Mouse (Mus musculus): Measurements from ENCODE around the gene Lrp11.
"Not testable (repeated sequence)": the region's sequence is repeated elsewhere in the genome, so short reads cannot be mapped to it uniquely, and the experiment has no call there.

Lrp11 gene

DNA sequence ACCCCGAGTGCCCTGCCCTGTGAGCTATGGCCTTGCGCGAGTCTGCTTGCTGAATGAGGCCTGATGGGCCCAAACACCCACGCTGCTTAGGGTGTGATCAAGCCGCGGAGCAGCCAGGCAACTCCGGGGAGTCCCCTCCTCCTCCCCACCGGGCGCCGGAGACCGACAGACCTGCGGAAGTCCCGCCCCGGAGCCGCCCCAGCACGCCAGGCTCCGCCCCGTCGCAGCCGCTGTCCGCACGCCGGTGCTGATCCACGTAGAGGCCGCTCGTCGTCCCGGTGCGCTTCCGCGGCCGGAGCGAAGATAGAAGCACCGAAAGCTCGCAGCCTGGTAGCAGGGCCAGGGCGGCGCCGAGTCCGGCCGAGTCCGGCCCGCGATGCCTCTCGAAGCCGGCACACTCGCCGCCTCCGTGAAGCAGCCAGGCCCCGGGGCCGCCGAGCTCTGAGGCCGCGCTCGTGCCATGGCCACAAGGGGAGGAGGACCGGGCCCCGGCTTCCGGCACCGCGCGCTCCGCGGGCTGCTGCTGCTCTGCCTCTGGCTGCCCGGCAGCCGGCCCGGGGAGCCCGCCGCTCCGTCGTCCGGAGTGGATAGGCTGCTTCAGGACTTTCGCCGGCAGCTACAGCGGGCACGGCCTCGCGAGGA, at the start of gene Lrp11:
Lrp11 (plus strand) TSS at position 209 of the 642 bp plus-strand sequence.
- peak; percentile 85 for DNase-seq (ENCODE audit: low read depth, low spot score)

DNA sequence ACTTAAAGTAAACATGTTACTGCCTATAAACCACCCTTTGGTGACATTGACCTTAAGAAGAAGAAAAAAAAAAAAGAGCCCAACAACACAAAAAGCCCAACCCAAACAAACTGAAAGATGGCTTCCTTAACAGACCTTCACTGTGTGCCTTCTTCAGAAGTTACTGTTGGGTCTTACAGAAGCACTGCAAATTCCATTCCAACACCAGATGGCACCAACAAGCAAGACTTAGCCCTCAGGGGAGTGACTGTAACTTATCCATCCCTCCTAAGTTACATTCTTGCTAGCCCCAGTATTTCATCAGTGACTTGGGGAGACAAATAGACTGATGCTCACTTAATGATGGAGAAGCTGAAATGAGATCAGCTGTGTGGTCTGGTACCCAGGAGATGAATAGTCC, 11.6 kb upstream of the Lrp11 start:
- DNase-seq (ENCODE audit: low read depth, low spot score) = peak; percentile 77

DNA sequence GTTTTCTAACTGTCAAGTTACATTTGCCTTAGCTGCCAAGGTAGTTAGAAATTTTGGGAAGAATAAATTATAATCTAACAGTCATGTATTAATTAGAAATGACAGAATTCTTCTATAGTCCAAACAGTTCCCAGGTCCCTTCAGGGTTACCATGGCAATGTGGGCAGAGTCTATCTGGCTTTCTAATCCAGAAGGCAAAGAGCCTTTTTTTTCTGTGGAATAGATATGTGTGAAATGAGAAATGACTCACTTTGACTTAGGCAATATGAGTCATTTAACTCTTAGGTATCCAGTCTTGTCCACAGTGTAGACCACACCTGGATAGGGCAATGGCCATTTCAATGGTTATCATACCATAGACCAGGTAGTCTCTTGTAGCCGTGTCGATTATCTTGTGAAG, 8.2 kb upstream of the Lrp11 start:
- DNase-seq (ENCODE audit: low read depth, low spot score) = no peak

DNA sequence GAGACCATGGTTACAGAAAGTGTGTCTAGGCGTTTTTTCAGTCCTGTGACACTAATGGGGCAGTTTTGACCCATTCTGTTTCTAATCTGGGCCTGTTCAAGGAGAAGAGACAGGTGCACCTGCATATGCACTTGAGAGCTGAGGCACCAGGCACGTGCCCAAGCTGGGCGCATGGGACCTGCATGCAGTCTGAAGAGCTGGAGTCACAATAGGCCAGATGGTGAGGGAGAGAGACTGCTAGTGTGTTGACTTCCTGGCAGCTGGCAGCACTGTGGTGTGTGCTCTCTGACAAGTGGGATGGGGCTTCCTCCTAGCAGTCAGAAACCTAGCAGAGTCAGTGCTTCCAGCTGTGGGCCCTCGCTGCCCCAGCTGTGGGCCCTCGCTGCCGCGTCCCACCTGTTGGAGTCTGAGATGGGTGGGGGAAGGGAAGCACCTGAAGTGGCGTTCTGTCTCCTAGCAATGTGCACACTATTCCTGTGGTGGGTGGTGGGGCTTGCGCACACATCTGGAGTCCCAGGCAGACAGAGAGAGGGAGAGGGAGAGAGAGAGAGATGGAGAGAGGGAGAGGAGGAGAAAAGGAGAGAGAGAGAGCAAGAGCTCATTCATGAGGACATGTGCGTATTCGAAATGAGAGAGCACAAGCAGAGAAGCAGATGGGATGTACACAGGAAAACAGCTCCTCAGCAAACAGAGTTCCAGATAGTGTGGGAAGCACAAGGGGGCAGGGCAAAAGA, 7.3 kb upstream of the Lrp11 start:
- DNase-seq (ENCODE audit: low read depth, low spot score) = no peak

DNA sequence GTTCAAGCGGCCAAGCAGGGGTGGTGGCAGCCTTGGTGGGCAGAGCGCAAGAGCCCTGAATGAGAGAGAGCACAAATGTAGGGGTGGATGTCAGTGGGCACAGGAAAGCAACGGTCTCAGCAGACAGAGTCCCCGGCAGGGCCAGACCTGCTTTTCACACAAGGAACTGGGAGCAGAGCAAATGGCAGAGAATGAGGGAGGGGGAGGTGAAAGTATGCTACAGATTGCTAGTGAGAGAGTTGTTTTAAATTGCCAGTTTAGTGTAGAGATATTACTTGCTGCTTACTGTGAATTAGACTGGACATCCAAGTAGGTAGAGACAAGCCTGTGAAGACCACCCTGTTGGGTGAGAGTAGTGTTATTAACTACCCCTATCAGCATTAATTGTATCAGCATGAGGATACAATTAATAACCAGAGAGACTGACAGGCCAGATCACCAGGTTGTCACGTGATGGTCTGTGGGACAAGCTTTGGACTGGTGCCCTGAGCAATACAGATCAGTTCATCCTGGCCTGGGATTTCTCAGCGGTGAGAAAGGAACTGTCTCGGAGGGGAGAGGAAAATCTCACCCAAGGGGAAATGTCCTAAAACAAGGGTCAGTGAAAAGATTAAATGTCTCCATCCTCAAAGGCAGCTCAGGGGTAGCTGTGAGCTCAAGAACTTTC, 6.6 kb upstream of the Lrp11 start:
- no peak for DNase-seq (ENCODE audit: low read depth, low spot score)

DNA sequence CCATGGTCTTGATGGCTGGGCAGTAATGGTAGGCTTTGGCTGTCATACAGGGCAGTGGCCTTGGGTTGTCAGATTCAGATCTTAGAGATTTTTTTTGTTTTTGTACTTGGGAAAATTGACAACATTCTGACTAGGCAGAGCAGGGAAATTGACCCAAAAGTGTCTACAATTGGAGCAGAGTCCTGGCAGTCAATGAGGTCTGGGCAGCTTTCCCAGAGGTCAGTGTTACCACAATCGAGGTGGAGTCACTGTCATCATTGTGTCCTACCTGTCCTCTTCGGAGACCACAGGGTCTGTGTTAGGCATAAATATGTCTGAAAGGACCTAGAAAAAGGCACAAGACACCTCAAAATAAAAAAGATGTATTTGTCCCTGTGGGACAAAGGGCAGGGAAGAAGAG, 2.8 kb upstream of the Lrp11 start:
- no peak for DNase-seq (ENCODE audit: low read depth, low spot score)

DNA sequence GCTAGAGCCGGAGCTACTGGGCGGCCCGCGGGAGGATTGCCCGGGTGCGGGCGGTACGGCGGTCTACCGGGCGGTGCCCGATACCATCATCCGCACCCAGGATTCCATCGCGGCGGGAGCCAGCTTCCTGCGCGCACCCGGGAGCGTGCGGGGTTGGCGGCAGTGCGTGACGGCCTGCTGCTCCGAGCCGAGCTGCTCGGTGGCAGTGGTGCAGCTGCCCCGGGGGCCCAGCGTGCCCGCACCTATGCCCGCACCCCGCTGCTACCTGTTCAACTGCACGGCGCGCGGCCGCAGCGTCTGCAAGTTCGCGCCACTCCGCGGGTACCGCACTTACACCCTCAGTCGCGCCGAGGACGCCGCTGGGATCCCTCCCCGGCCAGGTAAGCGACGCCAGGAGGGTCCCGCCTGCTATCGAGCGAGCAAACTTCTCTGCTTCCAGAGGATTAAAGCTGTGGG, 662 bp downstream of the Lrp11 start:
- DNase-seq (ENCODE audit: low read depth, low spot score) = no peak

DNA sequence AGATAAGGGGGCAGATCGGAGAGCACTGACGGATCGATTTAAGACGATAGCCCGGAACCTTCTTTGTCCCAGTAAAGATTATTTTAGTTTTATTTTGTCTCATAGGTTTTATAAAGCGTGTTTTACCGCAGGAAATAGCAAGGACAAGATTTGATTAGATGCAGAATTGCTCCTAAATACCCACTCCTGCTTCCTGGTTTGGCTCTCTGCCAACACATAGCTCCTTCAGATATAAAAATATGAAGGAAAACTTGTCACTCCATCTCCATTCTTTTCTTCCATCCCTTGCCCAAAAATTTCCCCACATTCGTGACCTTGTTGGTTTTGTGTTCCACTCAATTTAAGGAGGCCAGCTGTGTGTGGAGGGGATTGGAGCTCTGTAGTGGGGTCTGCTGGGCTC, 1.2 kb downstream of the Lrp11 start:
- no peak for DNase-seq (ENCODE audit: low read depth, low spot score)

DNA sequence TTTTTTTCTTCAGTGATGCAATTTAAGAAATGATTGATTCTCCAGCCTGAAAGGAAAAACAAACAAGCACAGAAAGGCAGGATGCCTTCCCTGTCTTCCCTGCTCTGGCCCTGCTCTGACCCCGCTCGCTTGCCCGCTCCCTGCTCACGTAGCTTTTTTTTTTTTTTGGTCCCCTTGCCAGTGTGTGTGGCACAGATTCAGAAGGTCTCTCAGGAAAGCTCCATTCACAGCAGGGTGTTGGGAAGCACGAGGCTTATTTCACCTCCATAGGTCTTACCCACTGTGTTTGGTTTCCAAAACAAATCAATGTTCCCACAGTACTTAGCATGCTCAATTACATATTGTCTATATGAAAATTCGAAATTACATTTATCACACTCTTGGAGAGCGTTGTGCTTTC, 5.2 kb downstream of the Lrp11 start:
- no peak for DNase-seq (ENCODE audit: low read depth, low spot score)

DNA sequence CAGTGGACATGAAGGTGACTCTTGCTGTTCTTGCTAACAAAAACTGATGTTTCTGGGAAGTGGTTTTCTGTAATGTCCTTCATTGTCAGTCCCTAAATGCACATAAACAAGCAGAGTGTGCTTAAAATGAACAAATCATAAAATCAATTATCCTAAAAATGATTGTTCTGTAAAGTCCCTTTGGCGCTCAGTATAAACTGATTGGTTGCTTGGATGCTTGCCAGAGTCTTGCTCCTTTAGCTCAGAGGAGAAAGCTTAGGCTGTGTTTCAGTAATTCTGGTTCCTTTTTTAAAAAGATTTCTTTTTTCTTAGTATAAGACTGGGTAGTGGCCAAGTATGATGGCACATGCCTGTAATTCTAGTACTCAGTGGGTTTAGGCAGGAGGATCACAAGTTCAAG, 6.7 kb downstream of the Lrp11 start:
- DNase-seq (ENCODE audit: low read depth, low spot score) = no peak

DNA sequence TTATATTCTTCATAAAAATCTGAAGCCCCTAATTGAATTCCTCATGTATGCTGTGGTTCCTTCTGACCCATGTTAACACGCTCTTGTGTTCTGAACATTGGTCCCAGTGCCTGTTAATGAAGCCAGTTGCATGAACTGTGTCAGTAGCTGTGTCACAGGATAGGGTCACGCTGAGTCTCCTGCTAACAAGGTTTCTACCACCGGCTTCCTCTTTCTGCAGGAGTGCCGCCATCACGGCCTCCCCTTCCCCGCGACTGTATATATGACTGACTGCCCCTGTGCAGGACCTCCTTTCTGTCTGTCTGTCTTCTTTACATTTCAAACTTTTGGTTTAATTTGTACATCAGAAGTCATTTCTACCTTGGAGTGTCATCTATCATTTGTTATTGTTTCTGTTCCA, 8.6 kb downstream of the Lrp11 start:
- DNase-seq (ENCODE audit: low read depth, low spot score) = no peak

DNA sequence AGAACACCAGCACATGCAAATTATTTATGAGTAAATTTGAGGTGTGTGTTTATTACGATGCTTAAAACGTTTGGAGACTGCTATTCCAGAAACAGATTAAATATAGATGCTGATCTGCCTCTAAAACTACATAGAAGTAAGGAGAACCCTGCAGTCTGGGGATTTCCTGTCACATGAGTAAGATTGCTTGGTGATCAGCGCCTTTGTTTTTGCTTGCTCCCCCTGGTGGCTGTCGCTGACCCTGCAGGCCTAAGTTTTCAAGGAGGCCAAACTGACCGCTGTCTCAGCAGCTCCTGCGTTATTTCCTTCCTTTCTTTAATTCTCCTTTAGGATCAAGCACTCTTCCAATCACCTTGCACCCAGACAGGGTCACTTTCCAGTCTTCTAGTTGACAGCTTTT, 11.0 kb downstream of the Lrp11 start:
- DNase-seq (ENCODE audit: low read depth, low spot score) = peak; percentile 69

DNA sequence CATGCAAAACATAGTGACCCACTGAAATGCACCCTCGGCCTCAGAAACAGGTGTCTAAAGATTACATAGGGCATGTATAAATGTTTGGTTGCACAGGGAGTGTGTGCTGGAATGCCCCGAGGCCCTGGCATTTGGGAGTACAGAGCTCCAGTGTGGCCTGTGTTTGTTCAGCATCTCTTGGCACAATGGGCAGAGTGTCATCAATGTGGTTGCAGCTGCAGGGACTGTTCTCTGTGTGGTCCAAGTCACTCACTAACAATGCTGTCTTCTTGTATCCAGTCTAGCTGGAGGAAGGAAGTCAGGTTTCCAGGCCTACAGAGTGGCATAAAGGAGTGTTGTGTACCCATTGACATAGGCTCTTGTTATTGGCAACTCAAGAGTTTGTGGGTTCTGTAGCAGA, 15.6 kb downstream of the Lrp11 start:
- no peak for DNase-seq (ENCODE audit: low read depth, low spot score)

DNA sequence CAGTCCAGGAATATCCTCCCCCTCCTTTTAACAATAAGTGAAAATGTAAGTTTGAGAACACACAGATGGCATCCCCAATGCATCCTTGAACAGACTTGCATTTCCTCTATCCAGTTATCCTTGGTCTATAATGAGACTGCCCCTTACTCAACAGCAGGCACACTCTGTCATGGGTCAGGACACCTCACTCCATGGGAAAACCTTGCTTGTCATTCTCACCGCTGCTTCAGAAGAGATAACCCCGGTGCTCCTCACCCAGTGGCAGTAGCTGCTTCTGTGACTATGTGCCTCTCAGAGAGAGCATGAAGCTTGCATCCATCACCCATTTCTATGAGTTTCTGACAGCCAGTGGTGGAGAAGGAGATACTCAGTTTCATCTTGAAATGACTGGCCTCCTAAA, 16.8 kb downstream of the Lrp11 start:
- DNase-seq (ENCODE audit: low read depth, low spot score) = no peak

DNA sequence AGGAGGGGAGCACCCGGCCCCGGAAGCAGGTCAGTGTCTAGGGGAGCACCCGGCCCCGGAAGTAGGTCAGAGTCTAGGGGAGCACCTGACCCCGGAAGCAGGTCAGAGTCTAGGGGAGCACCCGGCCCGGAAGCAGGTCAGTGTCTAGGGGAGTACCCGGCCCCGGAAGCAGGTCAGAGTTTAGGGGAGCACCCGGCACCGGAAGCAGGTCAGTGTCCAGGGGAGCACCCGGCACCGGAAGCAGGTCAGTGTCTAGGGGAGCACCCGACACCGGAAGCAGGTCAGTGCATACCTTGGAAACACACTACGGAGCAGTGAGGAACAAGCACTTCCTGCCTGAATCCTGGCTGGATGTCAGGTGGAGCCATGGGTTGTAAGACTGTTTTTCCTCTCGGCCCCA, 19.0 kb downstream of the Lrp11 start:
- no peak for DNase-seq (ENCODE audit: low read depth, low spot score)

DNA sequence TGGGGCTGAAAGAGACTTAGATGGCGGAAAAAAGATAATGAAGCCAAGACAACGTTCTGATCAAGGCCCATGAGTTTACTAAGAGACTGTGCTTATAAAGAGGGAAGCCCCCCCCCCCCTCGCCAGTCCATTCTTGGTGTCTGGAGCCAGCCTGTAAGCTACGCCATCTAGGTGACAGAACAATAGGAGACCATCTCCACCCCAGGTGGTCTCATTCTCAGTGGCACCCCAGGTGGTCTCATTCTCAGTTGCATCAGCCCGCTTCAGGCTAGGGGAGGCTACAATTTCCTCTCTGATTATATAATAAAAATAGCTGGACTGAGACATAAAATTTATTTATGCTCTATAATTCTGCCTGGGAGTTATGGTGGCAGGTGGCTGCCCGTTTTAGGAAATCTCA, 22.0 kb downstream of the Lrp11 start:
- peak; percentile 81 for DNase-seq (ENCODE audit: low read depth, low spot score)

DNA sequence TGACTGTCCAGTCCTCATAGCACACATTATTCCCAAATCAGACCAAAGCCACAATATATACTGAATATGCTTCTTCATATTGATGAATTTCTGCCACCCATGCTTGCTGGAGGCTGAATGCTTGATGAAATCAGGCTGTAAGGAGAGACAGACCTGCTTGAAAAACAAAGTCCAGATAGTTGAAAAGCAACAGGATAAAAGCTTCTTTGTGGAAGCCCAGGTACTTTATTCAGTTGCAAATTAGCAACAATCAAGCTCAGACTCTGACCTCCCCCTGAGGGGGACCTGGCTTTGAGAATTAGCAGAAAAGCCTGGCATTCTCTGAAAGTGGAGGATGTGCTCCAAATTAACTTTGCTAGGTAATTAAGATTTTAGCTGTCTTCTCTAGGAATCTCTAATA, 22.6 kb downstream of the Lrp11 start:
- DNase-seq (ENCODE audit: low read depth, low spot score) = peak; percentile 74

DNA sequence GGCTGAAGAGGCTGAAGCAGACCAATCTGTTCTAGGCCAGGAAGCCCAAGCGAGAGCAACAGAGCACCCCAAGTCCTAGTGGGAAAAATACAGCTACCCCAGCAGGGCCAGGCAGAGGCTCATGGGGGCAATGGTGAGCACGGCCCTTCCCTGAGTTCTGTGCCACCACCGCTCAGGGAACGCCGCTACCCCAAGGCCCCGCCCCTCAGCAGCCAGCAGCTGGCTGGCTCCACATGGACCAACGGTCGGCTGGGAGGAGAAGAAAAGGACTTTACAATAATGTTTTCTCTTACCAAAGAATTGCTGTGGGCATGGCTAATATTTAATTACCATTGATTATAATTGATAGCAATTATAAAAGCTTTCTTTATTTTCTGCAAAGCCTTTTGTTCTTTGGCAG, 25.2 kb downstream of the Lrp11 start:
- DNase-seq (ENCODE audit: low read depth, low spot score) = peak; percentile 41

DNA sequence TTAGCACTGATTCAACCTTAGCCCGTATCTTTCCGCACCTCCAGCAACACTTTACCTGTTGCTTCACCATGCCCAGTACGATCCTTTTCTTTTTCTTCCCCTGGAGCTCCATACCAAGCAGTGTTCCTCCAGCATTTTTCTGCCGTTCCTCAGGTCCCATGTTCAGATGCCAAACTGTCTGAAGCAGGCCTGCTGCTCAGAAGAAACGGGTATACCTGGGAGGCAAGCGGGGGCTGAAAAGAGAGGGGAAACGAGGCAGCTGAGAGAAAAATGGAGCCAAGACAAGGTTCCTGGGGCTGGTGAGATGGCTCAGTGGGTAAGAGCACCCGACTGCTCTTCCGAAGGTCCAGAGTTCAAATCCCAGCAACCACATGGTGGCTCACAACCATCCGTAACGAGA, 27.5 kb downstream of the Lrp11 start:
- not testable (repeated sequence) for DNase-seq (ENCODE audit: low read depth, low spot score)

DNA sequence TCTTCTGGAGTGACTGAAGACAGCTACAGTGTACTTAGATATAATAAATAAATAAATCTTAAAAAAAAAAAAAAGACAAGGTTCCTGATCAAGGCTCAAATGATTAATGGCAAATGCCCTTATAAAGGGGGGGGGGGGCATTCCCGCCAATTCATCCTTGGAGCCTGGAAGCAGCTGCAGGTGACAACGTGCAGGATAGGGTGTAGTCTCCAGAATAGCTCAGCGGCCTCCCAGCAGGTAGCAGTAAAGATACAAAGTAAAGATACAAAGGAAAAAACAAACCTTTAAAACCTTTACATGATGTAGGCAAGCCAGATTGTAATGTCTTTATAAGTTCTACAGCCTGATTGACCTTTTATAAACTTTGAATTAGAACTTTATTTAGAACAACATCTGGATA, 28.0 kb downstream of the Lrp11 start:
- DNase-seq (ENCODE audit: low read depth, low spot score) = peak; percentile 49

DNA sequence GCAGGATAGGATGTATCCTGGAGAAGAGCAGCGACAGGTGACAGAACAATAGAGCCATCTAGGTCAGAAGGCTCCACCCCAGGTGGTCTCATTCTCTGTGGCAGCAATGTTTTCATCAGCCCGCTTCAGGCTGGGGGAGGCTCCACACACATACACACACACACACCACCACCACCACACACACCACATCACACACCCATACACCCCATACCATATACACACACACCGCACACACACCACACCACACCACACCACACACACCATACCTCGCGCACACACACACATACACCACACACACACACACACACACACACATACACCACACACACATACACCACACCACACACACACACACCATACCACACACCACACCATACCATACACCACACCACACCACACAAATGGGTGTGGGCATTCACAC, 30.2 kb downstream of the Lrp11 start:
- DNase-seq (ENCODE audit: low read depth, low spot score) = peak; percentile 80

DNA sequence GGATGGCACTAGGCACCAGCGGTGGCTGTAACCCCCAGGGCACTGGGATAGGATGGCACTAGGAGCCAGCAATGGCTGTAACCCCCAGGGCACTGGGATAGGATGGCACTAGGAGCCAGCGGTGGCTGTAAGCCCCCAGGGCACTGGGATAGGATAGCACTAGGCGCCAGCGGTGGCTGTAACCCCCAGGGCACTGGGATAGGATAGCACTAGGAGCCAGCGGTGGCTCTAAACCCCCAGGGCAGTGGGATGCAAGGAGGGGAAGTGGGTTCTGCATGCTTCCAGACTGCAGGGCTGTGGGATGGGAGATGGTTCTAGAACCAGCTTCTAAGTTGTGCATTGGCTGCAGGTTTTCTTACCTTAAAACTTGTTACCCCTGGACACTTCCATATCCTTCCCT, 31.1 kb downstream of the Lrp11 start:
- DNase-seq (ENCODE audit: low read depth, low spot score) = no peak

DNA sequence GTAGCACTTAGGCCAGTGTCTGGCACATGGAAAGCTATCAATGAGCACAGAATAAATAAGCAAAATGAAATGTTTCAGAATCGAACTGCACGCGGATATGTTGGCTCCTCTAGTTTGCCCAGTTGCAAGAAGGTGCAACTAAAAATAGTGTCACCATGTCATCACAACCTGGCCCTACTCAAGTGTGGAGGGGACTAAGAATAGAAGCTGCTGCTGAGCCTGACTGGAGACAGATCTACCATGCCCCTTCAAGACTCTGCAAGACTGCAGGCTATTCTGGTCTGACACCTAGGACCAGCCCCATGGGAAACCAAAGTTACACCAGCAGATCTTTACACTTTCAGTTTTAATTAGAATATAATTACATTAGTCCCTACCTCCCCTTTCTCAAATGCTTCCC, 32.8 kb downstream of the Lrp11 start:
- DNase-seq (ENCODE audit: low read depth, low spot score) = no peak

Data from ES-CJ7 (cell line).